Mouse (Mus musculus): ENCODE data around the gene Coq8b. TPM values are rescaled to one million over a fixed set of nuclear protein-coding genes. Genes with fewer than 3 reads are reported as not detected.

The Coq8b gene
- total RNA-seq, 1 experiment from 2014 or later: 8.2 TPM

GRCm38 (mm10) chr7:27302172-27302571 lies 69.3 kb downstream of the Coq8b start:
- ATAC-seq (replicated peaks; ENCODE audit: low read depth, poor library complexity, severe bottlenecking): peak; percentile 88

- no peak for ATAC-seq (replicated peaks; ENCODE audit: low read depth, poor library complexity, severe bottlenecking)
Measured at GRCm38 (mm10) chr7:27305091-27305730, 72.4 kb downstream of the Coq8b start.

GRCm38 (mm10) chr7:27306161-27307160 lies 73.6 kb downstream of the Coq8b start:
- ATAC-seq (replicated peaks; ENCODE audit: low read depth, poor library complexity, severe bottlenecking): 0 out of 2 replicates have a peak, but pooled peaks have one; percentile 24

GRCm38 (mm10) chr7:27307551-27307950 lies 74.7 kb downstream of the Coq8b start:
- ATAC-seq (replicated peaks; ENCODE audit: low read depth, poor library complexity, severe bottlenecking): no peak

Other genes with a start within 250 kb of the Coq8b start
- not detected in 2 replicates for gene Cyp2a12, start 203.9 kb upstream of the Coq8b start, total RNA-seq (2017)
- gene Cyp2f2, start 113.1 kb upstream of the Coq8b start, total RNA-seq (2017): not detected in 2 replicates
- gene Cyp2t4, start 79.3 kb upstream of the Coq8b start, total RNA-seq (2017): not detected in 2 replicates
- gene Egln2, start 66.2 kb upstream of the Coq8b start, total RNA-seq (2017): 18.6 and 24.7 TPM in 2 replicates
- 10.6 and 21.7 TPM in 2 replicates for gene Rab4b, start 54.1 kb upstream of the Coq8b start, total RNA-seq (2017)
- not detected in 2 replicates for gene Gm21983, start 51.9 kb upstream of the Coq8b start, total RNA-seq (2017)
- 0.23 TPM in 1 of 2 replicates, not detected in the other for gene Mia, start 51.9 kb upstream of the Coq8b start, total RNA-seq (2017)
- 4.8 and 5.7 TPM in 2 replicates for gene BC024978, start 37.2 kb upstream of the Coq8b start, total RNA-seq (2017)
- 102 and 125 TPM in 2 replicates for gene Snrpa, start 36.8 kb upstream of the Coq8b start, total RNA-seq (2017)
- gene Itpkc, start 4.4 kb upstream of the Coq8b start, total RNA-seq (2017): 5.2 and 5.4 TPM in 2 replicates
- 0.29 and 1.1 TPM in 2 replicates for gene Numbl, start 25.4 kb downstream of the Coq8b start, total RNA-seq (2017)
- 0.44 TPM in 1 of 2 replicates, not detected in the other for gene Ltbp4, start 104.7 kb downstream of the Coq8b start, total RNA-seq (2017)
- 18.4 and 25.8 TPM in 2 replicates for gene Shkbp1, start 123.0 kb downstream of the Coq8b start, total RNA-seq (2017)
- gene Gm20479, start 124.4 kb downstream of the Coq8b start, total RNA-seq (2017): 2.2 TPM in 1 of 2 replicates, not detected in the other
- gene Sptbn4, start 214.7 kb downstream of the Coq8b start, total RNA-seq (2017): 0.34 TPM in 1 of 2 replicates, not detected in the other
- gene Blvrb, start 215.0 kb downstream of the Coq8b start, total RNA-seq (2017): 78.0 and 98.4 TPM in 2 replicates
- 9.6 and 13.1 TPM in 2 replicates for gene Sertad3, start 240.7 kb downstream of the Coq8b start, total RNA-seq (2017)

All from common myeloid progenitor, adult 5-6 weeks (primary cell).